Mouse (Mus musculus) WW6 (cell line): Measurements from ENCODE around the gene Olfr310.

Source experiments
- DNase-seq: peaks from one replicate; pipeline ENCODE4 v3.0.0-alpha.2; 2013; ENCODE audit warnings: low read depth, low spot score

Olfr310 gene

GRCm38 (mm10) chr7:86277072-86277471 lies at the start of gene Olfr310:
Gene Olfr310 (minus strand): TSS chr7:86277172.
- DNase-seq, result no peak

GRCm38 (mm10) chr7:86325530-86325929 lies 48.6 kb upstream of the Olfr310 start, which contains the start of gene Olfr308:
Gene Olfr308 (minus strand): TSS chr7:86325630.
- DNase-seq, result no peak

GRCm38 (mm10) chr7:86321323-86321722 lies 44.4 kb upstream of the Olfr310 start:
- no peak for DNase-seq

- DNase-seq, result no peak
Observed at GRCm38 (mm10) chr7:86313608-86314007, 36.6 kb upstream of the Olfr310 start, which contains the start of gene Olfr309. Gene Olfr309 (minus strand): TSS chr7:86313708.

GRCm38 (mm10) chr7:86246208-86246607 lies 30.8 kb downstream of the Olfr310 start, which contains the start of gene Vmn2r76:
Gene Vmn2r76 (minus strand): TSS chr7:86246308.
- DNase-seq, result no peak
